Mouse (Mus musculus) gonadal fat pad, adult 2 months (tissue): Measurements from ENCODE around the gene Nsg2. TPM values are rescaled to one million over a fixed set of nuclear protein-coding genes. Genes with fewer than 3 reads are reported as not detected.
"Not testable (repeated sequence)": the region's sequence is repeated elsewhere in the genome, so short reads cannot be mapped to it uniquely, and the experiment has no call there.

Experiments used
- DNase-seq: peaks from one replicate; pipeline ENCODE4 v3.0.0-alpha.2; 2012; ENCODE audit warnings: low read depth
- polyA plus RNA-seq: library from polyadenylated mRNA; depleted of rRNA; stranded (reverse); fragments of >200 nt; gene quantifications from 2 replicates; pipeline ENCODE4 v1.2.3, GENCODE M21; 2012; rRNA removed

The Nsg2 gene
- 0.28 and 0.36 TPM in 2 replicates for polyA plus RNA-seq

DNA sequence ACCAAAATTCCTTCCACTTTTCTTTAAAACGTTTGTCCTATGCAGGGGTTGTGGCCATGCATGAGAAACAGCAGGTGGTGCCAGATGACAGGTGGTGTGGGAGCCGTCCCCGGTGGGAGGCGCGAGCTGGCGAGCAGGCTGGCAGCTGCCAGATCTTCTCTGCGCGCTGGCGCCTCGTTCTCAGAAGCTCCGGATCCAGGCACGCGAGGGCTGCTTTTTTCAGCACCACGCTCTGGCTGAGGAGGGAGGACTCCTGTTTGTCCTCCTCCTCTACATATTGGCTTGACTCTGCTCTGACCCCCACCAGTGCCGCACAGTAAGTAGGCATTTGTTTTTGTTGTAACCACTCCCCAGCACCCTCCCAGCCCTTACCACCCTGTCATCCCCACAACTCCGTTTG lies at the start of gene Nsg2:
Gene Nsg2, plus strand, starts transcription at position 183 of the 400 bp plus-strand sequence.
- DNase-seq: no peak

DNA sequence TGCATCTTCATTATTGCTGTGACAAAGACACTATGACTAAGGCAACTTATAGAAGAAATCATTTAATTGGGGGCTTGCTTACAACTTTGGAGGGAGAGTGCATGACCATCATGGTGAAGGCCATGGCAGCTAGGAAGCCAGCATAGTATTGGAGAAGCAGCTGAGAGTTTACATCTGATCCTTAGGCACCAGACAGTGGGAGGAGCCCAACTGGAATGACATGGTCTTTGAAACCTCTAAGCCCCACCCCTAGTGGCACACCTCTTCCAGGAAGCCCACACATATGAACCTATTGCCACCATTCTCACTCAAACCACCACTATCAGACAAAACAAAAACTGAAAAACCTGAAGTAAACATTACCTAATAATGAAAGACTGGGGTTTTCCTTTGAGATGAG lies 40.2 kb upstream of the Nsg2 start:
- DNase-seq: no peak

GRCm38 (mm10) chr11:31963993-31964392 lies 36.3 kb upstream of the Nsg2 start:
- no peak for DNase-seq

- no peak for DNase-seq
Measured at GRCm38 (mm10) chr11:31965256-31966134, 34.8 kb upstream of the Nsg2 start, which contains the start of gene 4930524B15Rik. TSS of gene 4930524B15Rik (plus strand) at chr11:31965592.

GRCm38 (mm10) chr11:31974132-31974531 lies 26.1 kb upstream of the Nsg2 start:
- DNase-seq: no peak

DNA sequence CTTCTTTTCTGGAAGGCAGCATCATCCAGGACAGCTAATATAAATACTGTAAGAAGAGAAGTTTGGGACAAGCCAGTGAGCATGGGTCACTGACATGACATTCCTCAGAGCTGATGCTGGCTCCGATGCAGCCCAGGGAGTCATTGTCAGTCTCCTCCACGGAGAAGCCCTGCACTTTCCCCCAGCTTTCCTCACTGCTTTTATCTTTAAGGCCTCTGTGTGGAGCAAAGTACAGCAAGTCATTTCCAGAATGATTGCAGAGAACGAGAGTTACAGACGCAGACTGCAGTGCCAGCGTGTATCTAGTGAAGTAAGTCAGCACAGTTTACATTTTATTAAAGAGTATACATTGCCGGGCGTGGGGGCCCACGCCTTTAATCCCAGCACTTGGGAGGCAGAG lies 25.4 kb upstream of the Nsg2 start:
- no peak for DNase-seq

DNA sequence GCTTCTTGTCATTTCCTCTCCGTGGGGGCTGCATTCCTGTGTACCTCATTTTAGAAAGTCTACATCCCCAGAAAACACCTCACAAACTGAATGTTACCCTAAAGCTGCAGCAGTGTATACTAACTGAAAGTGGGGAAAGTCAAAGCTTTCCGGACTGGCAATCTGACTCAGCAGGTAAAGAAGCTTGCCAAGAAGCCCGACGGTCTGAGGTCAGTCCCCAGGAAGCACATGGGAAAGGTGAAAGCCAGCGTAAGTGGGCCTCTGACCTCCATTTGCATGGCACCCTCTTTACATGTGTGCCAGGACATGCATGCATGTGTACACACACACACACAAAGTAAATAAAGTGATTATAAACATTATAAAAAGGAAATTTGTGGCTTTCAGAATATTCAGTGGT lies 24.6 kb upstream of the Nsg2 start:
- DNase-seq: no peak

- DNase-seq: no peak
Measured at GRCm38 (mm10) chr11:31976137-31976536, 24.1 kb upstream of the Nsg2 start.

- DNase-seq: not testable (repeated sequence)
Measured at GRCm38 (mm10) chr11:31980089-31980488, 20.2 kb upstream of the Nsg2 start.

DNA sequence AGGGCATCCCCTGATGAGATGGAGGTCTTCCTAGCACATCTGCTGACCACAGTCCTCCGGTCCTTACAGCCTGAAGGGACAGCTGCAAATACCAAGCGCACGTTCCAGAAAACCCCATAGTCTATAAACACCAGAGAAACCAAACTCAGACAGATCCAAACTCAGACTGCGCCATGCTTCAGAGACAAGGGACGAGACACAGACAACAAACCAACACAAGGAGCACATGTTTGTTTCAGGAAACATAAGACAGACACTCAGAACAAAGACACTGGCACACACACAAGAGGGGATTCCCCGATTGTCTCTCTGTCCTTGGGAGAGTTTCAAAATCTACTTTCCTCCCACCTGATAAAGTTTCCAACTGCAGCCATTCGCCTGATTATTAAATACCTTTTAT lies 18.4 kb upstream of the Nsg2 start:
- DNase-seq: no peak

DNA sequence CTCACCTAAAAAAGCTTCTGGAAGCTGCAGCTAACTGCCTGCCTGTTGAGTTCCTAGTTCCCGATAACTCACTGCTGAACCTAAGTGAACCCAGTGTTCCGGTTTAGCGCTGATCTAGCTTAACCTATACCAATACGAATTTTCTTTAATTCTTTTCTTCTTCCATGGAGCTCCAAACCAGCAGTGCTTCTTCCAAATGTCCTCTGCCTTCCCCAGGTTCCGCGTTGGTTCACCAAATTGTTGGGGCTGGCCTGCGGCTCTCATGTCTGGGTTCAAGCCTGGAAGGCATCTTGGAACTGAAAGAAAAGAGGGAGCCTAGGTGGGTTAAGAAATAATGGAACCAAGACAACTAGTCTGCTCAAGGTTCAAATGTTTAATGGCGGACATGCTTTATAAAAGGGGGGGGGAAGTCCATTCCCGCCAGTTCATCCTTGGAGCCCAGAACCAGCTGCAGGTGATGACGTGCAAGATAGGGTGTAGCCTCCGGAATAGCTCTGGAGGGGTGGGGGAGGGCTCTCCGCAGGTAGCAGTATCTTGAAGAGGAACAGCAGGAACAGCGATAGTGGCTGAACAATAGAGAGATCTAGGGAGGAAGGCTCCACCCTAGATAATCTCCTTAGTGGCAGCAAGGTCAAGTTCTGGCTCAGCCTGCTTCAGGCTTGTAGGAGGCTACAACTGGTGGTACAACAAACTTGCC lies 17.9 kb upstream of the Nsg2 start:
- DNase-seq: not testable (repeated sequence)

DNA sequence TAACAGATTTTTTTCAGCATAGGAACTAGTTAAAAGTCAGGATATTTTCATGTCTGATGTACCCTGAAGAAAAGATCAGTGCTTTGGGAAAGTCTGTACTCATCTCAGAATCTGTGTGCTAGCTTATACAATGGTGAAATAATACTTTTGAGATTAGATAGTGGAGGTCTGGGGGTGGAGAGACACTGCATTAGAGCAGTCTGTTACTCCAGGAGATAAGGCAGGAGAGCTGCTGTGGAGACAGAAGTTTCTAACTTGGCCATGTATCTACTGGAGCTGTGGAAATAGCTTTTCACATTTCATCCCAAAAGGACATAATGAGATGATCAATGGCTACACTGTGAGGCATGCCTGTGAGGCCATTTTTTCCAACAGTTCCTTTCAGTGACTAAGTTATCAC lies 17.0 kb upstream of the Nsg2 start:
- DNase-seq: no peak

GRCm38 (mm10) chr11:31984786-31985185 lies 15.5 kb upstream of the Nsg2 start:
- no peak for DNase-seq

GRCm38 (mm10) chr11:31992535-31992934 lies 7.7 kb upstream of the Nsg2 start:
- DNase-seq: no peak

- no peak for DNase-seq
Measured at GRCm38 (mm10) chr11:31999716-32000115, 547 bp upstream of the Nsg2 start.

DNA sequence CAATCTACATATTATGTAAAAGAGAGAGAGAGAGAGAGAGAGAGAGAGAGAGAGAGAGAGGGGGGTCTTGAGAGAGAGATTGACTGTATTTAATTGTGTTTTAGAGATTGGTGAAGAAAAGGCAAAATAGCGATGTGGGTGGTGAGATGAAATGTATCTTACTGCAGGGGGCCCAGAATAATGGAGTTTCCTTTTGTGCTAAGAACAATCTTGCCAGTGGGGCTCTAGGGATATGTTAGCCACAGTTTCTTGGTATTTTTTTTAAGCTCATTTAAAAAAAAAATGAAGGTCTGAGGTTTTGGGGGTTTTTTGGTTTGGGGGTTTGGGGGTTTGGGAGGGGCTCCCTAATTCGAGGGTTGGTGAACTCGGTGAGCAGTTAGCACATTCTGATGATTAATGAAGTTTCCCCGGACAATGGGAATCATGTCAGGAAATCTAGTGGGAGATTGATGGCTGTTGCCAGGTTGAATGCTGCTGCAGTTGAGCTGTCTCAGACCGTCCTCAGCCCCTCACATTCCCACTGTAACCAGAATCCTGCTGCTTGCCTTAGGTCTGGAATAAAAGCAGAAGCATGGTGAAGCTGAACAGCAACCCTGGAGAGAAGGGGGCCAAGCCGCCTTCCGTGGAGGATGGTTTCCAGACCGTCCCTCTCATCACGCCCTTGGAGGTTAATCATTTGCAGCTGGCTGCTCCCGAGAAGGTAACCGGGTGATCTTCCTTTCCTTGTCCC lies 1.1 kb downstream of the Nsg2 start:
- no peak for DNase-seq

- no peak for DNase-seq
Measured at GRCm38 (mm10) chr11:32002670-32003072, 2.4 kb downstream of the Nsg2 start.

DNA sequence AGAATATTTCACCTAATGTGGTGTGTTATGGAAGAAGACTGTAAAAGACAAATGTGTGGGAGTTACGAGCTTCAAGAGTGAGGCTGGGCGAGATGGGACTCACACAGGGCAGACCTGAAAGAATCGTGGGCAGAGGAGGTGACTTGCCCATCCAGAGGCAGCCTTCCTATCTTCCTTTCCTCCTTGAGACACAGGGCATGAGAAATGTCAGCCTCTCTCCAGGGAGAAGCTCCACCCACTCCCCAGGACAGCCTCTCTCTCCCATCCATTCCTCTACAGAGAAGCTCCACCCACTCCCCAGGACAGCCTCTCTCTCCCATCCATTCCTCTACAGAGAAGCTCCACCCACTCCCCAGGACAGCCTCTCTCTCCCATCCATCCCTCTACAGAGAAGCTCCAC lies 7.8 kb downstream of the Nsg2 start:
- DNase-seq: not testable (repeated sequence)

- DNase-seq: no peak
Measured at GRCm38 (mm10) chr11:32008852-32009251, 8.6 kb downstream of the Nsg2 start.

DNA sequence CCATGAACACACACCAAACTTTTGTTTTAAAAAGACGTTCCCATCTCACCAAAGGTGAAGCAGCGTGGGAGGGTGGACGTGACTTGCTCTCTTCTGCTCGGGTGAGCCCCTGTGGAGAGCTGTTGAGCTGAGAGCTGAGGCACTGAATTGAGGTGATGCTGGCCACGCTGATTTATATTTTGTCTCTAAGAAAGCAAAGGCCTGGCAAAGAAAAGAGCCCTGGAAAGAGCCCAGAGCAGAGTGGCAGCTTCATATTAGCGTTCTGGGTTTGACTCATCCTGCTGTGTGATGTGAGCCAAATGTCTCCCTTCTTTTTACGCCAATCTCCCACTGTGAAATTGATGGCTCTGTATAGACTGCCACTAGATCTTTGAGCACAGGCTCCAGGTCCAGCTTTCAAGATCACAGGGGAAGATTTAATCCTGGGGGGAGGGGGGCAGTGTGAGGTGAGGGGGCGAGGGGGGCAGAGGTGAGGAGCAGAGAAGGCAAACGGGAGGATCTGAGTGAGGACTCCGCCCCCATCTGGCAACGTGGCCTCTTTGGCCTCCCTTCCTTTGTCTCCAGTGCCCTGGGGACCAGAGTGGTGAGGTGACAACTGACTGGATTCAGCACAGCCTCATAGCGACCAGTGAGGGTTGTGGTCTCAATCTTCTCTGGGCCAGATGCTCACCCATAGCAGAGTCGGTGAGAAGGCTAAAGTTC lies 9.8 kb downstream of the Nsg2 start:
- DNase-seq: no peak

GRCm38 (mm10) chr11:32010663-32010970 lies 10.4 kb downstream of the Nsg2 start:
- no peak for DNase-seq
